Mouse (Mus musculus) heart, postnatal 14 days (tissue): ENCODE results near the gene Tbc1d10c. TPM values are rescaled to one million over a fixed set of nuclear protein-coding genes. Genes with fewer than 3 reads are reported as not detected.
A peak's percentile ranks its signal among the peaks of the same experiment; 100 is the strongest.

Experiments used
- DNase-seq, 2 experiments: peaks; one replicate each; pipeline ENCODE4 v3.0.0; 2021 to 2022
- intact Hi-C: fragments of 180-260 bp; cut with DNase I; formaldehyde crosslinking; loops from one replicate; pipeline ENCODE4 v1.15.1; 2025
- total RNA-seq, 2 experiments: library from RNA; stranded (reverse); gene quantifications; 2 replicates each; pipeline ENCODE4 v1.2.3; 2021

Gene Tbc1d10c
- total RNA-seq, 2 experiments from 2014 or later: 4.0 to 7.5 TPM

DNA sequence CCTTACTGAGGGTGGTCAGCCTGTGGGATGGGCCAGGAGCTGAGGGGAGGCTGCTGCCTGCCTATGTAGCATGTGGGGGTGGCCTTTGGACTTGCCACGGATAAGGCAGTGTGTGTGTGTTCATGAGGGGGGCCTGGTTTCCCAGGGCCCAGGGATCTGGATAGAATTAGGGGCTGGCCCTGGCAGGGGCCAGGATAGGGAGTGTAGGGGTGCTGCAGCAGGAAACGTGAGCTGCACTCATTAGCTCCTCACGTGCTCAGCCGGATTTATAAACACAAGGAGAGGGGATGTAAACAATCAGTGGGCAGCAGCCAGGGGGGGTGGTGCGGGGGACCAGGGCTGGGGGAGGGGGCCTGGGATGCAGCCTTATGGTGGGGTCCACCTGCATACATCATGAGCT, 26.1 kb upstream of the Tbc1d10c start:
- no peak for DNase-seq
- intact Hi-C loops: no loop called here

DNA sequence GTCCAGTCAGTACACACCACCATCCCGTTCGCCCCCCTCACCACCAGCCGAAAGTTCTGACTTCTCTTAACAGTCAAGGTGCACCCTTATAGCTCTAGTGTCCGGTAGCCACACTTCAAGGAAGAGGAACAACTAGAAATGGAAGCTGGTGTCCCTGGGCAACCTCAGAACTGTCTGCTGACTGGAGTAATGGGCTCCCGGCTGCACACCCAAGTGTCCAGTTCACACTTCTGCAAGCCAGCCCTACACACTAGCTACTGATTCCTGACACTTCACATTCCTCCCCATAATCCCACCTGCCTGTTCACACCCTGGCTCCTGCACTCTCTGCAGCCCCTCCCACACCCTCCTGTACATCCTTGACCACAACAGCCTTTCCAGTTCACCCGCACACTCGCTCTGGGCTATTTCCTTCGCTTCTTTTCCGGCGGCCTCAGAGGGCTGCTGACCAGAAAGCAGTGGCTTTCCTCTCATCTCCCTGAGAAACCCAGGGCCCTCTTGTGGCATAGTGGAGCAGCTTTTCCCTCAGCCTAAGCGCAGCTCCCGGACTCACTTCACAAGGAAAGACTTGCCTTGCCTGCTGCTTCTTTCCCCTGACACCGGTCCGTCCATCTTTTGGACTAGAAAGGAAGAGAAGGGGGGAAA, 25.1 kb upstream of the Tbc1d10c start:
- DNase-seq: peak; percentile 48 to 65
- intact Hi-C loops: no loop called here

DNA sequence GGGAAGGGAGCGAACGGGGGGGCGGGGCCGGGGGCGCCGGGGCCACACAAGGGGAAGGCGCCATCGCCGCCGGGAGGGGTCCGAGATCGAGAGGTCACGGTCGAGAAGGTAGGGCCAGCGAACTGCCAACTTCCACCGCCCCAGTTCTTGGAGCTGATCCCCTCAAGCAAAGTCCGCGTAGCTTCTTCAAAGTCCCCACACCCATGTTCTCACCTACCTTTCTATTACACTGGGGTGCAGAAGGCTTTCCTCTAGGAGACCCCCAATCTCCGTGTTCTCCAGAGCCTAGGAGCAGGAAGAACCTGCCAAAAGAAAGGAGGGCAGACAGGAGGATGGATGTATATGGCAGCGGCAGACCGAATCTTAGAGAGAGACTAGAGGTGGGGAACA, 24.4 kb upstream of the Tbc1d10c start:
- no peak for DNase-seq
- intact Hi-C loops: no loop called here

DNA sequence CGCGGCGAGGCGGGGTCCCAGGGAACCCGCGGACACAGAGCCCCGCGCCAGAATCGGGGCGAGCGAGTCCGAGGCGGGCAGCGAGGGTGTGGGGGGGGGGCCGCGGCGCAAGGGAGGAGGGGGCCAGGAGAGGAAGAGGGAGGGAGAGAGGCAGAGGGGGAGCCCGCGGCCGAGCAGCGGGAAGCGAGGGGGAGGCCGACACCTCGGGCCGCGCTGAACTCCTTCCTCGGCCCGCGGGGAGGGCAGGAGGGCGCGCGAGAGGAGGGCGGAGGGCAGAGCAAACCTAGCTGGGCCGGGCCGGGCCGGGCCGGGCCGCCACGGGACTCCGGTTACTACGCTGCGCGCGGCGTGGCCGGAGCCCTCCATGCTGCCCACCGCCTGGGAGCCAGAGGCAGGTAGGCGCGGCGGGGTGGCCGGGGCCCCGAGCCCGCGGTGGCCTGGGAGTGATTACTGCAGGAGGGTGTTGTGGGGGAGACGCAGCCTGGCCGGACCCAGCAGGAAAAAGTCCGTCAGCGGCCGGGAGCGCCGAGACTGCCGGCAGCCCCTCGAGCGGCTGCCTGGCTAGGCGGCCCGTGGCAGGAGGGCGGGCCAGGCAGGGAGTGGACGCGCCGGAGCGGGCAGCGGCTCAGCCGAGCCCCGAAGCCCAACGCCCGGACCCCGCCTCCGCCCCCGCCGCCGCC, 23.8 kb upstream of the Tbc1d10c start:
- peak; percentile 56 for DNase-seq
- intact Hi-C loops: no loop called here

DNA sequence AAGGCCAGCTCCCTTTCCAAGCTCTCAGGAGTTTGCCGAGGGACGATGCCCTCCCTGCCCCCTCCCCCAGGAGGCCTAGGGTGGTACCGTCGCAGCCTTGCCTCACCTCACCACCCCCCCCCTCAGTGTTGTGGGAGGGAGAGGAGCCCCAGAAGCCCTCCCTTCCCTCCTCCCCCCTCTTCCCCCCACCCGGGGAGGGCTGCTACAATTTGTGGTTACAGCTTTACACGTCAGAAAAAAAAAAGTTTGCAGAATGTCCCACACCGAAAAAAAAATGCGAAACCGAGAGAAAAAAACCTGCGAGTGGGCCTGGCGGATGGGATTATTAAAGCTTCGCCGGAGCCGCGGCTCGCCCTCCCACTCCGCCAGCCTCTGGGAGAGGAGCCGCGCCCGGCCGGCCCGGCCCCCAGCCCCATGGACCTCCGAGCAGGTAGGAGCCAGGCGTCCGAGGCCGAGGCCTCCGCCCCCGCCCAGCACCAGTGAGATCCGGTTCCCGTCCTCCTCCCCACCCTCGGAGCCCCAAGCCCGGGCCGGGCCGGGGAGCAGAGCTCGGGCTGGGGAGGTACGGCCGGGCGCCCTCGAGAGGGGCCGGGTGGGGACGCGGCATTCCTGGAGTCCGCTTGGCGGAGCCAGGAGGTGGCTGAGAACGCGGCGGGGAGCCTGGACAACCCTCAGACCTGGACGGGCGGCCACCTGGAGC, 23.1 kb upstream of the Tbc1d10c start, which contains the start of the genes Clcf1 and AC109138.7:
TSS of gene Clcf1 (plus strand) at position 168 of the 700 bp plus-strand sequence.
TSS of gene AC109138.7 (plus strand) at position 287 of the 700 bp plus-strand sequence.
- intact Hi-C loops: no loop called here
- DNase-seq: peak; percentile 65

GRCm38 (mm10) chr19:4213524-4213974, 22.5 kb upstream of the Tbc1d10c start:
- intact Hi-C loops: no loop called here
- DNase-seq: peak in 1 of 2 experiments; percentile 40

DNA sequence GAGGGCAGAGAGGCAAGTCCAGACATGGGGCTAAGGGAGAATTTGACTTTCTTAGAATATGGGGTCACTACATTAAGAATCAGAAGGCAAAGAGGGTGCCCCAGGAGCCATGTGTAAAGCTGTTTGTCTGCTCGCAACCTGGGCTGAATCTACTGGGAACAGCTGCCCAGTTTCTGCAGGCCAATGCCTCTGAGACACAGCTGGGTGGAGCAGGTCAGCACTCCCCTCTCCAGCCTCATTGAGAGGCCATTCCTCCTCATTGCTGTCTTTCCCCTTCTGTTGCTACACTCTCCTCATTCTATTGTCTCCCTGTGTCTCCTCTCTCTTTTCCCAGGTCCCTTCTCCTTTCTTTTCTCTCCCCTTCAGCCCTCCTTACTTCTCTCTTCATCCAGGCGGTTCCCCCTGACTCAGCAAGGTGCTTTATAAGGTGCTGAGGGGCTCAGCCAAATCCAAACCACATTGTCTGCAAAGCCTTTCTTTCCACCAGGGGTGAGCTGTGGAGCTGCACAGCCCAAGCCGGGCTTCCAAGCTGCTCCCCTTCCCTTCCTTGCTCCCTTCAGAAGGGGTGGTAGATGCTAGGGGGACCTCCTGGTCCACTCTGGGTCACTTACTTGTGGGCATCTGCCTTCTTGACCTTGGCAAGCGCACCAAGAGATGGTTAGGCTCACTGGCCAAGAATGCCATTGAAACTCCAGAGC, 21.0 kb upstream of the Tbc1d10c start:
- intact Hi-C loops: no loop called here
- DNase-seq: no peak

DNA sequence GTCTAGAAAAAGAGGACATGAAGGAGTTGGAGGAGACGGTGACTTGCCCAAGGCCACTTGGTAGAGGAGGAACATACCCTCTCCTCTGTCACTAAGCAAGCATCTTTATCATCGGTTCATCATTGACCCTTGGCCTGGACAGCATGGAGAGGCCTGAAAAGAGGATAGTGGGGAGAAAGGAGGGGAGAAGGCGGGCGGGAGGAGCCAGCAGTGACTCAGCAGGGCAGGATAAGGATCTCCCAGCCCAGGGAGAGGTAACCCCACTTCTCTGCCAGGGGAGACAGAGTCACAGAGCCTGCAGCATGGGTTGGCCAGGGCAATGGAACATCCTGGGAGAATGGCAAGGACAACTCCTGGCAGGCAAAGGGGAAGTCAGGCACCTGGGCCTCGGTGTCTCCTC, 17.5 kb upstream of the Tbc1d10c start:
- no peak for DNase-seq
- intact Hi-C loops: loop anchor here (5.0 kb wide), 1 partner anchor 104 kb away; no protein-coding TSS in a partner anchor

GRCm38 (mm10) chr19:4206971-4207370, 15.9 kb upstream of the Tbc1d10c start:
- intact Hi-C loops: loop anchor here (1.0 to 5.0 kb wide), 2 partner anchors 21 to 105 kb away; no protein-coding TSS in a partner anchor
- DNase-seq: peak; percentile 76 to 81

DNA sequence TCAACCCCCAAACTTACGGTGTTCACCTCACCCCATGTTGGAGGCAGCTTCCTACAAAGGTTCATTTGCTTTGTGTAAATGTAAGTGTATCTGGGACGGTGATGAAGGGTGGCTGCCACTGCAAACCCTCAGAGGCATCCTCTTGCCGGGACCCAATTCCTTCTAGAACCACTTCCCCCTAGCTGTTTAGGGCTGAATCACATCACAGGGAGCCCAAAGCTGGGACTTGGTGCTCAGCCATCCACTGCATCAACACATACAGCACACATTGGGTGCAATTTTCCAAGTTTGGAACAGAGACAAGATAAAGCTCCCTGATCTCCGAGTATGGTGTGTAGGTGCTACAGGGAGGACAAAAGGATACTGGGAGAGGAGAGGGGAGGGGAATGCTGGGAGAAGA, 13.8 kb upstream of the Tbc1d10c start:
- DNase-seq: no peak
- intact Hi-C loops: loop anchor here (5.0 kb wide), 1 partner anchor 107 kb away; no protein-coding TSS in a partner anchor

DNA sequence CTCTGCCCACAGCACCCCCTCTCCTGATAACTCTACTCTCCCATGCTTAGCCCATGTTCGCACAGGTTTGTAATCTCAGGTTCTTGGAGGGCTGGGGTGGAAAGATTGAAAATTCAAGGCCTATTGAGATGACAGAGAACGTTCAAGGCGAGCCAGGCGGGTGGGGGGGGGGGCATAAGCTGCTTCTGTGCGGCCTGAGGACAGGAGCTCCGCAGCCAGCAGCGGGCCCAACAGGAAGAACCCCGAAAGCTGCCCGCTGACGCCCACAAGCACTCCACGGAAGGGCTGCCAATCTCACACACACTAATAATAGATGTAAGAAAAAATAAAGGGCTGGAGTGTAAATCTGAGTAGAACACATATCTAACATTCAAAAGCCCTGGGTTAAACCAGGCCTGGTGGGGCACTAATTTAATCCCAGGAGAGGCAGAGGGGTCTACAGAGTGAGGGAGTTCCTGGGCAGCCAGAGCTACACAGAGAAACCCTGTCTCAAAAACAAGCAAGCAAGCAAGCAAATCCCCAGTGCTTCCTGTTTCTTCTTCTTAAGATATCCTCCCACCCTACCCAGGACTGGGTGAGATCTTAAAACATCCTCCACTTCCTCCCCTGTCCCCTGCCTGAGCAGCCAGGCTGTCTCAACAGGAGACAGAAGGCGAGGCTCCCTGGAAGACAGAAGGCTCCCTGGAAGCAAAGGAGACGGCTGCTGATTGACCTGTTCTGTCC, 12.7 kb upstream of the Tbc1d10c start:
- intact Hi-C loops: no loop called here
- DNase-seq: no peak

- DNase-seq: no peak
- intact Hi-C loops: no loop called here
Observed at GRCm38 (mm10) chr19:4203148-4203547, 12.1 kb upstream of the Tbc1d10c start.

- no peak for DNase-seq
- intact Hi-C loops: no loop called here
Observed at GRCm38 (mm10) chr19:4202149-4202548, 11.1 kb upstream of the Tbc1d10c start.

DNA sequence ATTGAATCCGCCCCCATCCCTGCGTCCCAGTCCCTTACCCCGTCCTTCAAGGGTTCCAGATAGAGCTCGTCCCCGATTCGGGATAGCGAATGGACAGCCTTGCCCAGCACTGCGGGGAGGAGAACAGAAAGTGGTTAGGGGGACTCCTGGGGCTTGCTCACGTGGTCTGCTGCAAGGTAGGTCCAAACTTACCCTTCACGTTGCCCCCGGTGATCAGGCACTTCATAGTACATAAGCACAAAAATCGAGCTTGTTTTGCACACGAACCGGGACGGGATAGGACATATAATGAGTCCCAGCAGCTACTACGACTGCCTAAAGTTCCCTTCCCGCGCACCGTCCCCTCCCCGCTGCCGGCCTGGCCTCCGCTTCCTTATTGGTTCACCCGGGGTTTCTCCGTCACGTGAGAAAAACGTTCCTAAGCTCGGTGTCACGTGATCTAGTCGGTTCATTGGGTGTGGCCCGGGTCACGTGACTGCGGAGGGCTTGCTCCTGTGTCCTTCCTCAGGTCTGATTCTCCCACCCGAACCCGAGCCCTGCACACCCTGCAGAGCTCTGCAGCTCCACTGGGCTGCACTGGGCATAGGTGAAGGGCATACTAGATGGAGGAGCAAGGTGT, 10.3 kb upstream of the Tbc1d10c start, which contains the start of gene Rad9a:
TSS of gene Rad9a (minus strand) at position 372 of the 619 bp plus-strand sequence.
- DNase-seq: peak; percentile 93 to 96
- intact Hi-C loops: no loop called here

DNA sequence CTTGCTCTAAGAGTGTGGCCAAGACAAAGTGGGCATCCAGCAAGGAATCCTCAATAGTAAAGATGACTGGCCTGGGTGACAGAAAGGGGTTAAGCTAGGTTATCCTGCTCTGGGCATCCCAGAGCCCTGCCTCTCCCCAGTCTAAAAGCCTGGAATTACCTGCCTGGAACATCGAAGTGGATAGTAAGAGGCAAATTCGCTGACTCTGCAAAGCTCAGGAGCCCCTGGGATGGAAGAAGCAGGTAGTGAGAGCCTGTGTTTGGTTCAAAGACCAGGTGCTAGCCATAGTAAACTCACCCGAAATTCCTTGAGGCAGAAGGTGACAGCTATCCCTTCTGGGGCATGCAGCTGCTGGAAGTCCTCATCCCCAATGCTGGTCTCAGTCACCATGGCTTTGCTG, 6.1 kb upstream of the Tbc1d10c start:
- no peak for DNase-seq
- intact Hi-C loops: loop anchor here (5.0 kb wide), 2 partner anchors 35 to 70 kb away; partner anchors contain the start of genes Aip and Rps6kb2

DNA sequence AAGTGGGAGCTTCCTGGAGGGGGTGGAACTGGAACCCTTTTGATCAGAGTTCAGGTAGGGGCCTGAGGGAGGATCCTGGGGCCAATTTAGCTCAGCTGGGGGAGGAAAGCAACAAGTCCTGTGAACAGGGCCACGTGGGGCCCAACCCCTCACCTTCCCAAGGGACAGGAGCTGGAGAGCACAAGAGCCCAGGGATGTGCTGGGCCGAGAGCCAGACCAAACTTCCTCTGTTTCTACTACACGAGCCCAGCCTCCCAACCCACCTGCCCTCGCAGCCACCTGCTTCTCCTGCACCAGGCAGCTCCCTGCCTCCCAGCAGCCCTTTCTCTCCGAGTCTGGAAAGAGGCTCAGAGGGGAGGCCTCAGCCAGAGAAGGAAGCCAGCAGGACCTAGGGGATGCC, 5.5 kb upstream of the Tbc1d10c start:
- intact Hi-C loops: loop anchor here (5.0 kb wide), 2 partner anchors 34 to 69 kb away; partner anchors contain the start of genes Aip and Rps6kb2
- DNase-seq: peak; percentile 37 to 43

DNA sequence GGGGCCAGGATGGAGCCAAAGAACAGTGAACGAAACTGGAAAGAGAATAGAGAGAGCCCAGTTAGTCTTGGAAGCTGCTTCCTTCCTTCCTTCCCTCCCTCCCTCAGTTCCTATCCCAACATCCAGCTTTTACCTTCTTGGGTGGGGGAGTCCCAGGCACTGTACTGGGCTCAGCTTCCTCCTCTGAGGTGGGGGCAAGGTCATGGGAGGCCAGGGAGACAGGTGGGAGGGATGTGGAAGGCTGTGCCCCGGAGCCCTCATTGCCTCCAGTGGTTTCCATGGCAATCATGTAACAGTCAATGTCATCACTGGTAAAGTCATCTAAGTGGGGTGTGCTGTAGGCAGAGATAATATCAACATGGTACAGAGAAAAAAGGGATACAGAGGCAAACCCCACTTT, 5.0 kb upstream of the Tbc1d10c start:
- no peak for DNase-seq
- intact Hi-C loops: loop anchor here (5.0 kb wide), 2 partner anchors 34 to 69 kb away; partner anchors contain the start of genes Aip and Rps6kb2

DNA sequence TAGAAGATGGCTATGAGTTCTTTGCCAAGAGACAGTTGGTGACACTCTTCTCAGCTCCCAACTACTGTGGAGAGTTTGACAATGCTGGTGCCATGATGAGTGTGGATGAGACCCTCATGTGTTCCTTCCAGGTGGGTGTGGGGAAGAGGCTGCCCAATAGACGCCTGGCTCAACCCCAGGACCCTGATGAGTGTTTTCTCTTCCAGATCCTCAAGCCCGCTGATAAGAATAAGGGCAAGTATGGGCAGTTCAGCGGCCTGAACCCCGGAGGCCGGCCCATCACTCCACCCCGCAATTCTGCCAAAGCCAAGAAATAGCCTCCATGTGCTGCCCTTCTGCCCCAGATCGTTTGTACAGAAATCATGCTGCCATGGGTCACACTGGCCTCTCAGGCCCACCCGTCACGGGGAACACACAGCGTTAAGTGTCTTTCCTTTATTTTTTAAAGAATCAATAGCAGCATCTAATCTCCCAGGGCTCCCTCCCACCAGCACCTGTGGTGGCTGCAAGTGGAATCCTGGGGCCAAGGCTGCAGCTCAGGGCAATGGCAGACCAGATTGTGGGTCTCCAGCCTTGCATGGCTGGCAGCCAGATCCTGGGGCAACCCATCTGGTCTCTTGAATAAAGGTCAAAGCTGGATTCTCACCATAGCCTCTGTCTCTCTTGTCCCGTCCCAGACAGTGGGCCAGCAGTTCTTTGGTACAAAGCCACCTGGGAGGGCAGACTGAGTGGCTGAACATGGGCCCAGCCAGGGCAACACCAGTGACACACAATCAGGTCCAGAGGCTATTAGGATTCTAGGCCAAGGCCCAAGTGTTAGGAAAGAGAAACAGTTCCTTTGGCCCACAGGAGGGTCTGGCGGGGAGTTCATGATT, 3.9 kb upstream of the Tbc1d10c start:
- intact Hi-C loops: loop anchor here (5.0 kb wide), 2 partner anchors 33 to 68 kb away; partner anchors contain the start of genes Aip and Rps6kb2
- no peak for DNase-seq
